Mouse (Mus musculus): ENCODE measurements around the gene Hist1h2bb. TPM values are rescaled to one million over a fixed set of nuclear protein-coding genes. Genes with fewer than 3 reads are reported as not detected.

Gene Hist1h2bb
- polyA plus RNA-seq, 1 experiment from 2014 or later, result 0.37 TPM

DNA sequence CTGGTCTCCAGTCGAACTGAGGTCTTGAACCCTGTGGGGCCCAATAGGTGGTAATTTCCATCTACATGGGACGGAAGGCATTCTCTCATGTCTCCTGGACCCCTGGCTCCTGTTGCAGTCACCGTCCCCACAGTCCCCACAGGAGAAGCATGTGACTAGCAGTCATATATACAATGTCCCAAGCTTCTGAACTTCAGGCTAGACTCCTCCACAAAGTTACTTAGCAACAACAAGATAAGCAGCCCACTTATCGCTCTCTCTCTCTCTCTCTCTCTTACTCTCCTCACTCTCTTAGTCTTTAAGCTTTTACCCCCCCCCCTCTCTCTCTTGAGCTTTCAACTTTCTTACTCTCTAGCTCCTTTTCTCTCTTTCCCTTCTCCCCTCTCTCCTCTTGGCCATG, 22.3 kb upstream of the Hist1h2bb start:
- Histone ChIP-seq H3K27me3 (replicated peaks; ENCODE audit: control insufficient read depth, insufficient read depth, low read length) (no peaks in the 10 kb centered on the region), H3K9ac (ENCODE audit: low read depth, low read length) (no peak overlapping the region), H3K27ac (ENCODE audit: low read depth, low read length) (no peak overlapping the region), H3K4me3 (ENCODE audit: low read depth, low read length) (no peak overlapping the region), H3K4me1 (replicated peaks; ENCODE audit: control insufficient read depth, insufficient read depth, low read length) (no peaks in the 10 kb centered on the region), H3K9me3 (ENCODE audit: control insufficient read depth) (no peaks in the 10 kb centered on the region), H3K36me3 (ENCODE audit: control insufficient read depth, insufficient read depth) (no peaks in the 10 kb centered on the region), H3K4me2 (replicated peaks; ENCODE audit: low read depth) (no peak overlapping the region)
- 76% methylated on average over 4 of the region's 4 CpGs for WGBS
- TF ChIP-seq CTCF (IDR thresholded peaks at IDR 0.05; ENCODE audit: low read depth), result no peak
- ATAC-seq, result no peak

DNA sequence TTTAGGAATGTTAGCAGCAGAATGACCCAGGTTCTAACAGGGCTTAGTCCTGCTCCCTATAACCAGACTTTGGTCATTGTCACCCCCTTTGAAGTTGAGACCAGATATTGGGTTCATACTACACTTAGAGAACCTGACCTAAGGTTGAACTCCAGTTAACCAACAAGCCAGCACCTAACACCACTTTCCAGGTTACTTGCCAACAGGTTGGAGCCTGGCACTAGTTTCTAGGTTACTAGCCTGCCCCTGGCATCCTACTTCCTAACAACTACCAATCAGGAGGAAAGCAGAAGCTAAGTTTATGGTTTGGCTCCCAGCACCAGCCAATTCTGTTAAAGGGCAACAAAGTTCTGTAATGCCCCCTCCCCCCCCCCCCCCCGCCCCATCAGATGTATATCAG, 21.3 kb upstream of the Hist1h2bb start:
- Histone ChIP-seq H3K4me2 (replicated peaks; ENCODE audit: low read depth) (no peak overlapping the region), H3K4me3 (ENCODE audit: low read depth, low read length) (no peak overlapping the region), H3K27me3 (replicated peaks; ENCODE audit: control insufficient read depth, insufficient read depth, low read length) (no peaks in the 10 kb centered on the region), H3K27ac (ENCODE audit: low read depth, low read length) (no peak overlapping the region), H3K9ac (ENCODE audit: low read depth, low read length) (no peak overlapping the region), H3K4me1 (replicated peaks; ENCODE audit: control insufficient read depth, insufficient read depth, low read length) (no peaks in the 10 kb centered on the region), H3K36me3 (ENCODE audit: control insufficient read depth, insufficient read depth) (no peaks in the 10 kb centered on the region), H3K9me3 (ENCODE audit: control insufficient read depth) (no peaks in the 10 kb centered on the region)
- ATAC-seq, result no peak
- no peak for TF ChIP-seq CTCF (IDR thresholded peaks at IDR 0.05; ENCODE audit: low read depth)
- WGBS, result no CpG with 5 or more reads among the region's 1 CpGs

DNA sequence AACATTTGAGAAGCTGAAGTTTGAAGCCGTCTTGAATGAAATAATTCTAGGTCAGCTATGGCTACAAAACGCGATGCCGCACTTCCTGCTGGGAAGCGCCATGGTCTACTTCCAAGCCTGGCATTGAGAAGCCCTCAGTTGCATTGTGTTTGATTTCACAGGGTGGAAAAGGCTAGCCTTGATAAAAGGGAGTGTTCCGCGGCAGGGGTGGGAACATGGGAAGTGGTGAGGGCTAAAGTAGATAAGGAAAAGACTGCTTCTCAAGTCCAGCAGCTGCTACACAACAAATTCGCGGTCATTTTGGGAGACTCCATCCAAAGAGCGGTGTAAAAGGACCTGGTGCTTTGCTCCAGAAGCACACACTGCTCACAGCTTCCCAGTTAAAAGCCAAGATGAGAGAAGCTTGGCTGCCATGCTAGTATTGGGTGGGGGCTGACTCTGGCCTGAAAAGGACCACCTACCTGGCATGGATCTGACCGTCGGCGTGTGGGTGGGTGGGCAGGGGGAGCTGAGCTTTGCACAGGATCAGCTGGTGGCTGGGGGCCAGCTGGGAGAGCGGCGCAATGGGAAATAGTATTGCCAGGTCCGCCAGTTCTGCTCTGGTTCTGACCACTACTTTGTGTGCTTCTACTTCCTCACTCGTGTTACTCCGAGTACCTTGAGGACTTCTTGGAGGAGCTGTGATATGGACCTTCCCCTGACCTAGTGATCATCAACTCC, 17.9 kb upstream of the Hist1h2bb start:
- H3K27ac ChIP-seq (ENCODE audit: low read depth, low read length), result no peak overlapping the region
- no peaks in the 10 kb centered on the region for H3K9me3 ChIP-seq (ENCODE audit: control insufficient read depth)
- WGBS, result 87% methylated on average over 18 of the region's 18 CpGs
- H3K36me3 ChIP-seq (ENCODE audit: control insufficient read depth, insufficient read depth), result no peaks in the 10 kb centered on the region
- no peaks in the 10 kb centered on the region for H3K4me1 ChIP-seq (replicated peaks; ENCODE audit: control insufficient read depth, insufficient read depth, low read length)
- no peak overlapping the region for H3K4me3 ChIP-seq (ENCODE audit: low read depth, low read length)
- H3K9ac ChIP-seq (ENCODE audit: low read depth, low read length), result no peak overlapping the region
- no peak for ATAC-seq
- TF ChIP-seq CTCF (IDR thresholded peaks at IDR 0.05; ENCODE audit: low read depth), result no peak
- H3K4me2 ChIP-seq (replicated peaks; ENCODE audit: low read depth), result no peak overlapping the region
- no peaks in the 10 kb centered on the region for H3K27me3 ChIP-seq (replicated peaks; ENCODE audit: control insufficient read depth, insufficient read depth, low read length)

DNA sequence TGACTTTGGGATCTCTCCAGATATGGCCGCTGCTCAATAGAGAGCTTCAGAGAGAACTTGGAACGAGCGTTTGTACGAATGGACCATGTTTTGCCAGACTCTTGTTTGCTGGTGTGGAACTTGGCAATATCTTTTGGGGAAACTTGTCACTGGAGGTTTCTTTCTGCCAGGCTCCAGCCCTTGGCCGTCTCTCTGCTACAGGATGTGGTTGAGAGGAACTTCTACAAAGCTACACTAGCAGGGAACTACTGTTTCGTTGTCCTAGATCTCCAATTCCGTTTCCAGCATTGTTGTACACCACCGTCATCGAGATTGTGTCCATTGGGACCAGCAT, 17.4 kb upstream of the Hist1h2bb start:
- no peak overlapping the region for H3K4me2 ChIP-seq (replicated peaks; ENCODE audit: low read depth)
- TF ChIP-seq CTCF (IDR thresholded peaks at IDR 0.05; ENCODE audit: low read depth), result no peak
- no peaks in the 10 kb centered on the region for H3K36me3 ChIP-seq (ENCODE audit: control insufficient read depth, insufficient read depth)
- no peaks in the 10 kb centered on the region for H3K4me1 ChIP-seq (replicated peaks; ENCODE audit: control insufficient read depth, insufficient read depth, low read length)
- H3K4me3 ChIP-seq (ENCODE audit: low read depth, low read length), result no peak overlapping the region
- H3K9ac ChIP-seq (ENCODE audit: low read depth, low read length), result no peak overlapping the region
- H3K9me3 ChIP-seq (ENCODE audit: control insufficient read depth), result no peaks in the 10 kb centered on the region
- no peak overlapping the region for H3K27ac ChIP-seq (ENCODE audit: low read depth, low read length)
- 92% methylated on average over 9 of the region's 9 CpGs for WGBS
- H3K27me3 ChIP-seq (replicated peaks; ENCODE audit: control insufficient read depth, insufficient read depth, low read length), result no peaks in the 10 kb centered on the region
- no peak for ATAC-seq

DNA sequence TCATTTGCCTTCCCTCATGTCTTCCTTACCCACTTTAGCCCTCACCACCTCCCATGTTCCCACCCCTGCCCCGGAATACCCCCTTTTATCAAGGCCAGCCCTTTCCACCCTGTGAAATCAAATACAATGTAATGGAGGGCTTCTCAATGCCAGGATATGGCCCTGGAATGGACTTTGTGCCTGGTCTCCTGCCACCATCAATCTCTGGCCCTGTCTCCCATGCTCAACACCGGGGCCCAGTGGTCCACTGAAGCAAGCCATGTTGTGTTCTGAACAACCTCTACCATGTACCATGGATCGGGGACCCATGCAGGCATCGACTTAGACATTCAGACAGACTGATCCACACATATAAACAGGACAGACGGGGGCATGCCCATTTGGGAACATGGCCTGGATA, 16.8 kb upstream of the Hist1h2bb start:
- Histone ChIP-seq H3K4me3 (ENCODE audit: low read depth, low read length) (no peak overlapping the region), H3K36me3 (ENCODE audit: control insufficient read depth, insufficient read depth) (no peaks in the 10 kb centered on the region), H3K27ac (ENCODE audit: low read depth, low read length) (no peak overlapping the region), H3K9me3 (ENCODE audit: control insufficient read depth) (no peaks in the 10 kb centered on the region), H3K9ac (ENCODE audit: low read depth, low read length) (no peak overlapping the region), H3K4me2 (replicated peaks; ENCODE audit: low read depth) (no peak overlapping the region), H3K27me3 (replicated peaks; ENCODE audit: control insufficient read depth, insufficient read depth, low read length) (no peaks in the 10 kb centered on the region), H3K4me1 (replicated peaks; ENCODE audit: control insufficient read depth, insufficient read depth, low read length) (no peaks in the 10 kb centered on the region)
- no peak for TF ChIP-seq CTCF (IDR thresholded peaks at IDR 0.05; ENCODE audit: low read depth)
- no peak for ATAC-seq
- 90% methylated on average over 5 of the region's 5 CpGs for WGBS

DNA sequence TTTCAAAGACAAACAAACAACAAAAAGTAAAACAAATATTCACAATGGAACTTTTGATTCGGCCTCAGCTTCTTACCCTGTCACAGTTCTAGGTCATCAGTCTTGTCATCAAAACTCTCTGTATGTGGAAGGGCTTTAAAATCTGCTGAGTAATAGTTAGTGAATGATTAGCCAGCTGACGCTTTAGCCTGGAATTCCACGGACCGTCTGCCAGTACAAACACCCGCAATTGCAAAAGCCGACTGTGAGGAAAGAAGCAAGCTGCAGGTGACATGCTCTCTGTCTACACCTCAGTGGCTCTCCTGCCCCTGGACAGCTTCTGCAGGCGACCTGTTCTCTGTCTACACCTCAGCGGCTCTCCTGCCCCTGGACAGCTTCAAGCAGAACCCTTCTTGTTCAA, 16.1 kb upstream of the Hist1h2bb start:
- Histone ChIP-seq H3K9ac (ENCODE audit: low read depth, low read length) (no peak overlapping the region), H3K4me3 (ENCODE audit: low read depth, low read length) (no peak overlapping the region), H3K27me3 (replicated peaks; ENCODE audit: control insufficient read depth, insufficient read depth, low read length) (no peaks in the 10 kb centered on the region), H3K9me3 (ENCODE audit: control insufficient read depth) (no peaks in the 10 kb centered on the region), H3K36me3 (ENCODE audit: control insufficient read depth, insufficient read depth) (no peaks in the 10 kb centered on the region), H3K4me1 (replicated peaks; ENCODE audit: control insufficient read depth, insufficient read depth, low read length) (no peaks in the 10 kb centered on the region), H3K4me2 (replicated peaks; ENCODE audit: low read depth) (peak overlapping the region; percentile 35), H3K27ac (ENCODE audit: low read depth, low read length) (no peak overlapping the region)
- ATAC-seq, result peak; percentile 75
- no peak for TF ChIP-seq CTCF (IDR thresholded peaks at IDR 0.05; ENCODE audit: low read depth)
- WGBS, result 17% methylated on average over 8 of the region's 8 CpGs

Measured in intestine, postnatal 0 days (tissue).